Comparison of ENCODE assay signal across 8 mouse cellular contexts in genomic region chr7:67758858-67759628, GRCm38 (mm10). TPM values are rescaled to one million over a fixed set of nuclear protein-coding genes. Genes with fewer than 3 reads are reported as not detected.
DNase-seq lines count a peak whose midpoint lies in the region; ATAC-seq and TF ChIP-seq lines count a peak whose summit lies in the region.

No protein-coding gene starts in this region.

- TF ChIP-seq EP300 in liver, embryonic 14.5 days (IDR thresholded peaks at IDR 0.05; ENCODE audit: low read depth): no peak

- peak overlapping the region; percentile 65 for H3K9ac ChIP-seq in heart, embryonic 12.5 days
- no peak overlapping the region for H3K9ac ChIP-seq in liver, embryonic 14.5 days (replicated peaks)
- H3K9ac ChIP-seq in neural tube, embryonic 12.5 days: peak overlapping the region; percentile 63

- ATAC-seq in heart, embryonic 12.5 days (ENCODE audit: insufficient number of reproducible peaks, low FRiP score): peak; percentile 73
- ATAC-seq in liver, embryonic 14.5 days (ENCODE audit: insufficient read depth): peak; percentile 48; the same call in 1 of the 2 replicates
- peak; percentile 82 for ATAC-seq in neural tube, embryonic 12.5 days (ENCODE audit: low FRiP score, low read depth)

- no peak for TF ChIP-seq CTCF in thymus, adult 2 months (IDR thresholded peaks at IDR 0.05; ENCODE audit: borderline replicate concordance, control insufficient read depth, extremely low read depth, insufficient read depth, low read length, poor library complexity)
- TF ChIP-seq CTCF in liver, embryonic 14.5 days (IDR thresholded peaks at IDR 0.05; ENCODE audit: low read depth): no peak

- no peaks in the 10 kb centered on the region; the same call in 1 of the 2 replicates for H3K27me3 ChIP-seq in thymus, adult 2 months (ENCODE audit: control insufficient read depth, insufficient read depth, low read length)
- H3K27me3 ChIP-seq in heart, embryonic 12.5 days (replicated peaks): peaks cover 28% of the 10 kb centered on the region
- peaks cover 22% of the 10 kb centered on the region for H3K27me3 ChIP-seq in liver, embryonic 14.5 days (ENCODE audit: control insufficient read depth, insufficient read depth, low read length)
- peaks cover 16% of the 10 kb centered on the region for H3K27me3 ChIP-seq in neural tube, embryonic 12.5 days (replicated peaks)

- H3K4me3 ChIP-seq in thymus, adult 2 months (ENCODE audit: control insufficient read depth, insufficient read depth, low read length): peak overlapping the region; percentile 38
- peak overlapping the region; percentile 56 for H3K4me3 ChIP-seq in heart, embryonic 12.5 days
- peak overlapping the region; percentile 12 for H3K4me3 ChIP-seq in liver, embryonic 14.5 days (ENCODE audit: insufficient read depth in 1 of 2, low read depth in 2 of 2, low read length in 2 of 2)
- H3K4me3 ChIP-seq in neural tube, embryonic 12.5 days: peak overlapping the region; percentile 63

- WGBS in thymus, adult 2 months: 1% methylated on average over 84 of the region's 92 CpGs
- WGBS in heart, embryonic 12.5 days: under 1% methylated on average over 90 of the region's 92 CpGs
- WGBS in liver, embryonic 14.5 days (ENCODE audit: insufficient replicate concordance): under 1% methylated on average over 92 of the region's 92 CpGs
- under 1% methylated on average over 92 of the region's 92 CpGs for WGBS in neural tube, embryonic 12.5 days

- no peaks in the 10 kb centered on the region for H3K9me3 ChIP-seq in heart, embryonic 12.5 days (replicated peaks)
- no peaks in the 10 kb centered on the region for H3K9me3 ChIP-seq in liver, embryonic 14.5 days (ENCODE audit: control insufficient read depth, low read length)
- H3K9me3 ChIP-seq in neural tube, embryonic 12.5 days: no peaks in the 10 kb centered on the region

- peaks cover 6% of the 10 kb centered on the region; the same call in 1 of the 2 replicates for H3K4me1 ChIP-seq in thymus, adult 2 months (replicated peaks; ENCODE audit: control insufficient read depth, insufficient read depth, low read length)
- H3K4me1 ChIP-seq in heart, embryonic 12.5 days (replicated peaks): 0 out of 2 replicates have a peak, but pooled peaks cover 6% of the 10 kb centered on the region
- no peaks in the 10 kb centered on the region for H3K4me1 ChIP-seq in liver, embryonic 14.5 days (replicated peaks; ENCODE audit: control insufficient read depth in 2 of 2, insufficient read depth in 2 of 2, low read length in 1 of 2)
- H3K4me1 ChIP-seq in neural tube, embryonic 12.5 days: peaks cover 12% of the 10 kb centered on the region; the same call in 1 of the 2 replicates

- no peak for TF ChIP-seq POLR2A in thymus, adult 2 months (IDR thresholded peaks at IDR 0.05; ENCODE audit: control insufficient read depth, extremely low read depth, insufficient read depth, low read length, poor library complexity)

- peak overlapping the region; percentile 87 for H3K4me2 ChIP-seq in heart, embryonic 12.5 days
- H3K4me2 ChIP-seq in liver, embryonic 14.5 days (ENCODE audit: low read depth): peak overlapping the region; percentile 61
- H3K4me2 ChIP-seq in neural tube, embryonic 12.5 days (replicated peaks): peak overlapping the region; percentile 99

- no peak overlapping the region for H3K27ac ChIP-seq in thymus, adult 2 months (ENCODE audit: control insufficient read depth, insufficient read depth, low read length)
- no peak overlapping the region for H3K27ac ChIP-seq in heart, embryonic 12.5 days (ENCODE audit: poor library complexity, severe bottlenecking)
- no peak overlapping the region for H3K27ac ChIP-seq in liver, embryonic 14.5 days
- no peak overlapping the region for H3K27ac ChIP-seq in neural tube, embryonic 12.5 days

- no peaks in the 10 kb centered on the region for H3K36me3 ChIP-seq in thymus, adult 2 months (ENCODE audit: control insufficient read depth, insufficient read depth, low read length)
- no peaks in the 10 kb centered on the region for H3K36me3 ChIP-seq in heart, embryonic 12.5 days
- H3K36me3 ChIP-seq in liver, embryonic 14.5 days (replicated peaks; ENCODE audit: control insufficient read depth, insufficient read depth, low read depth): no peaks in the 10 kb centered on the region
- H3K36me3 ChIP-seq in neural tube, embryonic 12.5 days: no peaks in the 10 kb centered on the region

- no peak for DNase-seq in thymus, adult 2 months
- DNase-seq in thymus, adult 18-20 months: no peak
- peak; percentile 87 for DNase-seq in embryo, embryonic 11 days
- DNase-seq in layer of hippocampus, adult 11-12 months (ENCODE audit: low spot score): peak; percentile 64
- DNase-seq in liver, embryonic 14.5 days (ENCODE audit: low read depth in 3 of 3, low spot score in 3 of 3): peak in 2 of 3 experiments; percentile 4 to 15
- peak; percentile 47 to 64 for DNase-seq in urinary bladder, postnatal 4 days (ENCODE audit: low spot score in 2 of 2)

RNA-seq across cellular contexts. Expression of gene Synm, which starts 0.5 kb away (rescaled TPM):
- 7.2 and 8.5 TPM in 2 replicates for polyA plus RNA-seq in thymus, adult 2 months (2012; rRNA removed)
- polyA plus RNA-seq in heart, embryonic 12.5 days (2016; fragmentation: Nextera tagmentation; extraction: Ambion mirVana): 6.6 and 6.7 TPM in 2 replicates
- polyA plus RNA-seq in liver, embryonic 14.5 days (2012; rRNA removed): 0.03 TPM in 2 replicates
- 0.05 TPM in 2 replicates for polyA plus RNA-seq in liver, embryonic 14.5 days (2014; fragmentation: Nextera tagmentation; extraction: Ambion mirVana)
- 12.0 and 14.7 TPM in 2 replicates for polyA plus RNA-seq in neural tube, embryonic 12.5 days (2016; fragmentation: Nextera tagmentation; extraction: Ambion mirVana)

Comparison
In these comparisons a context has a peak if more than half of its experiments do, and no peak if none do; other contexts are left out.
1. DNase-seq: peak in embryo, embryonic 11 days (single experiment), layer of hippocampus, adult 11-12 months (single experiment), liver, embryonic 14.5 days (2 of 3) and urinary bladder, postnatal 4 days (2 of 2); none in thymus, adult 2 months (single experiment) and thymus, adult 18-20 months (0 of 2).
2. H3K4me3 ChIP-seq: peak in every context shown above with its lines; median percentile 63 in neural tube, embryonic 12.5 days; 56 in heart, embryonic 12.5 days; 38 in thymus, adult 2 months; 12 in liver, embryonic 14.5 days.
3. Peak in every context shown above with its lines, with median percentiles within 50 percentile points of each other: ATAC-seq and H3K4me2 ChIP-seq.